Mouse (Mus musculus): ENCODE data around the gene Kpna4.

DNA sequence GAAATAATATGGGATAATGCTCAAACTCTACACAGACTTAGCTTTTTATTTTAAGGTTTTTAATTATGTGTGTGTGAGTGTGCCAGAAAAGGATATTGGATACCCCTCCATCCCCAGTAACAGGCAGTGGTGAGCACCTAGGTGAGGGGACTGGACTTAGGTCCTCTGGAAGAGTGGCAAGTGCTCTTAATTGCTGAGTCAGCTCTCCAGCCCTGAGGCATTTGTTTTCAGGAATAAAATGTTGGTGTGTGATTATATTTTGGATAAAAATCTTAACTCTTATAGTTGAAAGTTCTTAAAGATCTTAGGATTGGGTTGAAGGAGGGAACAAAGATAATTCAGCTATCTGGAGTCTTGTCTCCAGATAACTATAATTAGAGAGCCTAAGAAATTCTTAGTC is 106.1 kb downstream of the Kpna4 start:
- TF ChIP-seq CTCF (IDR thresholded peaks at IDR 0.05; ENCODE audit: extremely low read depth, insufficient read length, insufficient replicate concordance, low read depth, low read length) (no peak), POLR2A (IDR thresholded peaks at IDR 0.05; ENCODE audit: low read depth, low read length) (no peak)
